Mouse (Mus musculus): ENCODE measurements around the gene Bcl10. TPM values are rescaled to one million over a fixed set of nuclear protein-coding genes. Genes with fewer than 3 reads are reported as not detected.
"Not testable (repeated sequence)": the region's sequence is repeated elsewhere in the genome, so short reads cannot be mapped to it uniquely, and the experiment has no call there.

Gene Bcl10
- 50.0 and 55.6 TPM in 2 replicates for polyA plus RNA-seq (2014; fragmentation: Nextera tagmentation; extraction: Ambion mirVana)

DNA sequence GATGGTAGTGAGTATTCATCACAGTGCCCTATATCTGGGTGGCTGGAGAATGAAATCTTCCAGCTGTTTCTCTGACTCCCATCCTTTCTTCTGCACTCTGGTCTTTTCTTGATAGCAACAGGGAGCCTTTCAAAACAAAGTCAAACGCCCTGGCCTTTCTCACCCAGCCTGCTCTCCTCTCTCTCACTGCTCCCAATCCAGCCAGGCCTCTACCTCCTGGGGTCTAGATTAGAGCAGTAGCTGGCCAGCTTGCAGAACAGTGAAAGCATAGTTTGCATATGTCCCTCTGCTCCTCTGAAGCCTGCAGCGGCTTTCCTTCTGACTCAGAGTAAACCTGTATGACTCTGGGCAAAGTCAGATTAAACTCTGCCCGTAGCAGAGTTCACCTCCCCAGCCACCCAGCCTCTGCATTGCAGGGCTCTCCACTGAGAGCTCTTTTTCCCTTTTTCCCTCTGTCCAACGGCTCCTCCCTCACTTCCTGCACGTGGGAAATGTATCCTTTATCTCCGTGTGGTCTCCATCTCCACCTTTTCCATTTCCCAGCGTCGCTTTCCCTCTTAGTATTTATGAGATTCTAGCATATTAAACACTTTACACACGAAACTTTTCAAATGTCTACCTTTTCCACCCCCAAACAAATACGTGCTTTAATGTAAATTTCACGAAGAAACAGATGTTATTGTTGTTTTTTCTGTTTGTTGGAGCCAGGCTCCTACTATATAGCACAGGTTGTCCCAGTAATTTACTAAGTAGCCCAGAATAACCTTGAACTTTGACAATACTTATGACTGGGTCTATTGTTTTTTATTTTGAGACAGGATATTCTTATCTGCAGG lies at the start of gene Bcl10:
Gene Bcl10 (plus strand): TSS at position 786 of the 836 bp plus-strand sequence.
- Histone ChIP-seq H3K4me1 (ENCODE audit: control insufficient read depth, insufficient read depth, low read length) (peaks cover 18% of the 10 kb centered on the region), H3K27ac (ENCODE audit: low read length) (peak within 1 kb of the TSS; percentile 84), H3K9ac (replicated peaks; ENCODE audit: low read depth, low read length) (peak within 1 kb of the TSS; percentile 1; the same call in 1 of the 2 replicates), H3K36me3 (ENCODE audit: control insufficient read depth, insufficient read depth, low read length) (no peaks in the 10 kb centered on the region), H3K9me3 (ENCODE audit: control insufficient read depth, low read depth, low read length) (no peaks in the 10 kb centered on the region), H3K27me3 (ENCODE audit: control insufficient read depth, insufficient read depth, low read length) (no peaks in the 10 kb centered on the region), H3K4me3 (ENCODE audit: low read depth, low read length) (peak within 1 kb of the TSS; percentile 20), H3K4me2 (replicated peaks; ENCODE audit: low read depth, low read length) (peak within 1 kb of the TSS; percentile 55)
- WGBS: 31% methylated on average over 11 of the region's 11 CpGs
- ATAC-seq (ENCODE audit: insufficient number of reproducible peaks, insufficient read depth, low FRiP score, low read depth): no peak

DNA sequence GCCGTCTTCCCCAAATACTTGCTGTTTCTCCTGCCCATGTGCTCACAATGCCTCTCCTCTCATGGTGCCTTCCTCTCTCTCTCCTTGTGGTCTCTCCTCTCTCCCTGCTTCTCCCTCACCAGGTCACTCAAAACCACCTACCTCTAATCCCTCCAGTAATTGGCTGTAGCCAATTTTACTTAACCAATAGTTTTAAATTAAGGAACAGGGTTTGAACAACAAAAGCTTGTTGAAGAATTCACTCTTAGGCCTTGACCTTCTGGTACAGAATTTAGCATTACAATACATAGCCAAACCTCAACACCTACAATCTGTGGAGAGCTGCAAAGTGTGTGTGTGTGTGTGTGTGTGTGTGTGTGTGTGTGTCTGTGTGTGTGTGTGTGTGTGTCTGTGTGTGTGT lies 49.3 kb upstream of the Bcl10 start:
- no peaks in the 10 kb centered on the region for H3K9me3 ChIP-seq (ENCODE audit: control insufficient read depth, low read depth, low read length)
- 83% methylated on average over 1 of the region's 1 CpGs for WGBS
- no peaks in the 10 kb centered on the region for H3K27me3 ChIP-seq (ENCODE audit: control insufficient read depth, insufficient read depth, low read length)
- H3K4me1 ChIP-seq (ENCODE audit: control insufficient read depth, insufficient read depth, low read length): no peaks in the 10 kb centered on the region
- H3K4me3 ChIP-seq (ENCODE audit: low read depth, low read length): no peak overlapping the region
- no peak overlapping the region for H3K4me2 ChIP-seq (replicated peaks; ENCODE audit: low read depth, low read length)
- H3K27ac ChIP-seq (ENCODE audit: low read length): no peak overlapping the region
- H3K9ac ChIP-seq (replicated peaks; ENCODE audit: low read depth, low read length): no peak overlapping the region
- no peak for ATAC-seq (ENCODE audit: insufficient number of reproducible peaks, insufficient read depth, low FRiP score, low read depth)
- H3K36me3 ChIP-seq (ENCODE audit: control insufficient read depth, insufficient read depth, low read length): no peaks in the 10 kb centered on the region

DNA sequence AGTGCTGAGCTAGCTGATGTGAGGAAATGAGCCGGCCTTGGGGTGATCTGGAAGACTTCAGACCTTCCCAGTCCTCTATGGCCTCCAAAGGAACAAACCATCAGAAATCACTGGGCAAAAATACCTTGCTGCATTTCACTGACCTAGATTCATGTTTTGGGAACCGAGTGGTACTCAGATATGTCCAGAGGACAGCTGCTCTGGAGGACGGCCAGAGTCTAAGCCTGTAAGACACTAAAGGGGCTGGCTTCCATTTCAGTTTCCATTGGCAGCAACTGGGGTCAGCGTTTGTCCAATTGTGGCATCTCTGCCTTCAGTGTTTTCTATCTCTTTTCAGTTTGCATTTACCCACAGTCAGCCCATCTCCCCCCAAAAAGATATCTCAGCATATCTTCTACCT lies 48.5 kb upstream of the Bcl10 start:
- H3K27me3 ChIP-seq (ENCODE audit: control insufficient read depth, insufficient read depth, low read length): no peaks in the 10 kb centered on the region
- ATAC-seq (ENCODE audit: insufficient number of reproducible peaks, insufficient read depth, low FRiP score, low read depth): no peak
- H3K4me1 ChIP-seq (ENCODE audit: control insufficient read depth, insufficient read depth, low read length): no peaks in the 10 kb centered on the region
- WGBS: 77% methylated on average over 4 of the region's 4 CpGs
- no peaks in the 10 kb centered on the region for H3K36me3 ChIP-seq (ENCODE audit: control insufficient read depth, insufficient read depth, low read length)
- H3K27ac ChIP-seq (ENCODE audit: low read length): no peak overlapping the region
- H3K9ac ChIP-seq (replicated peaks; ENCODE audit: low read depth, low read length): no peak overlapping the region
- H3K4me2 ChIP-seq (replicated peaks; ENCODE audit: low read depth, low read length): no peak overlapping the region
- H3K4me3 ChIP-seq (ENCODE audit: low read depth, low read length): no peak overlapping the region
- no peaks in the 10 kb centered on the region for H3K9me3 ChIP-seq (ENCODE audit: control insufficient read depth, low read depth, low read length)

DNA sequence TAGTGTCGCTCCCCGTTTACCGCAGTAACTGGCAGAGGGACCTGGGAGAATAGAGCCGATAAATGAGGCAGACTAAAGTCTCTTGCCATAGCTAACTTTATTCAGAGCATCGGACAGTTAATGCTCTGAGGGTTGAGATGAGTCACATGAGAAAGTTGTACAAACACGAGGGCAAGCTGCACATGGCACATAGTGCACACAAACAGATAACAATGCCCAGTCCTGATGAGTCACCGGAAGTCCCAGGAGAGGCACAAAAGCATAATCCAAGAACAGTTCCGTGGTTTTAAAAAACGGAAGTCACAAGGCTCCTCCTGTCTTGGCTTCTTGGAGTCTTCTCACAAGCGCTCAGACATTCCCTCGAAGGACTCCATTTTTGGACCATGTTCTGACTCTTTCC lies 46.5 kb upstream of the Bcl10 start:
- Histone ChIP-seq H3K27me3 (ENCODE audit: control insufficient read depth, insufficient read depth, low read length) (no peaks in the 10 kb centered on the region), H3K9ac (replicated peaks; ENCODE audit: low read depth, low read length) (no peak overlapping the region), H3K9me3 (ENCODE audit: control insufficient read depth, low read depth, low read length) (no peaks in the 10 kb centered on the region), H3K4me2 (replicated peaks; ENCODE audit: low read depth, low read length) (no peak overlapping the region), H3K36me3 (ENCODE audit: control insufficient read depth, insufficient read depth, low read length) (no peaks in the 10 kb centered on the region), H3K4me3 (ENCODE audit: low read depth, low read length) (no peak overlapping the region), H3K27ac (ENCODE audit: low read length) (no peak overlapping the region), H3K4me1 (ENCODE audit: control insufficient read depth, insufficient read depth, low read length) (no peaks in the 10 kb centered on the region)
- ATAC-seq (ENCODE audit: insufficient number of reproducible peaks, insufficient read depth, low FRiP score, low read depth): no peak
- 79% methylated on average over 11 of the region's 11 CpGs for WGBS

DNA sequence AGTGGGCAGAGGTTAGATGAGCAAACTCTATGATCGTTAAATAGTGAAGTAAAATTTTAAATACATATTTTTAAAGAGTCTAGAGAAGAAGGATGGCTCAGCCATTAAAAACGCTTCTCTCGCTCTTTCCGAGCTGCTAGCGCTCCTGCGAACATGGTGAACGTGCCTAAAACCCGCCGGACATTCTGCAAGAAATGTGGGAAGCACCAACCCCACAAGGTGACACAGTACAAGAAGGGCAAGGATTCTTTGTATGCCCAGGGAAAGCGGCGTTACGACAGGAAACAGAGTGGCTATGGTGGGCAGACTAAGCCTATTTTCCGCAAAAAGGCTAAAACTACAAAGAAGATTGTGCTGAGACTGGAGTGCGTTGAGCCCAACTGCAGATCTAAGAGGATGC lies 43.7 kb upstream of the Bcl10 start:
- not testable (repeated sequence) for H3K4me1 ChIP-seq (ENCODE audit: control insufficient read depth, insufficient read depth, low read length); H3K4me2 ChIP-seq (replicated peaks; ENCODE audit: low read depth, low read length); H3K9me3 ChIP-seq (ENCODE audit: control insufficient read depth, low read depth, low read length); ATAC-seq (ENCODE audit: insufficient number of reproducible peaks, insufficient read depth, low FRiP score, low read depth); H3K36me3 ChIP-seq (ENCODE audit: control insufficient read depth, insufficient read depth, low read length); H3K9ac ChIP-seq (replicated peaks; ENCODE audit: low read depth, low read length); H3K4me3 ChIP-seq (ENCODE audit: low read depth, low read length); H3K27ac ChIP-seq (ENCODE audit: low read length); H3K27me3 ChIP-seq (ENCODE audit: control insufficient read depth, insufficient read depth, low read length)
- 95% methylated on average over 13 of the region's 14 CpGs for WGBS

DNA sequence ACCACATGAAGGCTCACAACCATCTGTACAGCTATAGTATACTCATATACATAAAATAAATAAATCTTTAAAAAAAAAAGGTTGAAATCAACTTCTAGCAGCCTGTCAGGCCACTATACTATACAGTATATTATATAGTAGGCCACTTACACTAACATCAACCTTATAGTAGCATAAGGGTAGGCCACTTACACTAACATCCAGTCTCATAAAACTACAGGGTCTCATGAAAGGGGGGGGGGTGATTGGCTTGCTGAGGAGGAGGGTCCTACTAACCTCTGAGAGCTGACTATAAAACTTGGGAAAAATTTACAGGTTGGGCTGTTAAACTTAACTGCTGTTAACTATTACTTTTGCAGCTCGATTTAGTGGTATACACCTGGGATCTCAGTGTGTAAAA lies 42.3 kb upstream of the Bcl10 start:
- H3K4me2 ChIP-seq (replicated peaks; ENCODE audit: low read depth, low read length): no peak overlapping the region
- H3K4me1 ChIP-seq (ENCODE audit: control insufficient read depth, insufficient read depth, low read length): no peaks in the 10 kb centered on the region
- 84% methylated on average over 1 of the region's 1 CpGs for WGBS
- H3K9ac ChIP-seq (replicated peaks; ENCODE audit: low read depth, low read length): no peak overlapping the region
- H3K27ac ChIP-seq (ENCODE audit: low read length): no peak overlapping the region
- H3K36me3 ChIP-seq (ENCODE audit: control insufficient read depth, insufficient read depth, low read length): no peaks in the 10 kb centered on the region
- no peaks in the 10 kb centered on the region for H3K27me3 ChIP-seq (ENCODE audit: control insufficient read depth, insufficient read depth, low read length)
- no peak for ATAC-seq (ENCODE audit: insufficient number of reproducible peaks, insufficient read depth, low FRiP score, low read depth)
- H3K9me3 ChIP-seq (ENCODE audit: control insufficient read depth, low read depth, low read length): no peaks in the 10 kb centered on the region
- no peak overlapping the region for H3K4me3 ChIP-seq (ENCODE audit: low read depth, low read length)

DNA sequence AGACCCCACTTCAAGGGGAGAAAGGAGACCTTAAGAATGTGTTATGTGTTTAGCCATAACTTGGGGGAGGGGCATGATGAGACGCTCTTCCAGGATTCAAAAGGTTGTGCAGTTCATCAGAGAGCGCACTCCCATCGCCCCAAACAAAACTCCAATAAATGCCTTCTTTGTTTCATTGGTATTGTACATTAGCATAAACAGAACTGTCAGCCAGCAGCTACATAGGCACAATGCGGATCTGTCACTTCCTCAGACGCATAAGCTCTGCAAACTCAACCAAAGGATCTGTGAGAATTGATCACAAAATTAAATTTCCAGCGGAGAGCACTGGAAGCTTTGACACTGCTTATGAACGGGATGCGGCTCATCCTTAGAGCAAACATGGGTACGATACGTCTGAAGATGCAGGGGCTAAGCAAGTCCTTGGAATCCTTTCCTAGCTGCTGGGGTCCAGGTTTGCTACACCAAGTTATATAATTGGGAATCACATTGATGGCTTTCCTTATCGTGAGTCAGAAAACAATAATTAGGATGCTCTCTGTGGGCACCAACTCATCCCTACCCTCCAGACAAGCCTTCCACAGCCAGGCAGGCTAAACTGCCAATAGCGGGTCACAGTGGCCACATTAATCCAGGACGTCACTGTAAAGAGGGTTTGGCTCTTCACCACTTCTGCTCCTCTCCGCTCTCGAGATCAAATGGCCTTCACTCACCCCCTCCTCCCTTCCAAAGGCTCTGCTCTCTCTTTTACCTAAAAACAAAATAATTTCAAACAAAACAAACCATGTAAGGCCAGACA lies 40.3 kb upstream of the Bcl10 start:
- no peak for ATAC-seq (ENCODE audit: insufficient number of reproducible peaks, insufficient read depth, low FRiP score, low read depth)

DNA sequence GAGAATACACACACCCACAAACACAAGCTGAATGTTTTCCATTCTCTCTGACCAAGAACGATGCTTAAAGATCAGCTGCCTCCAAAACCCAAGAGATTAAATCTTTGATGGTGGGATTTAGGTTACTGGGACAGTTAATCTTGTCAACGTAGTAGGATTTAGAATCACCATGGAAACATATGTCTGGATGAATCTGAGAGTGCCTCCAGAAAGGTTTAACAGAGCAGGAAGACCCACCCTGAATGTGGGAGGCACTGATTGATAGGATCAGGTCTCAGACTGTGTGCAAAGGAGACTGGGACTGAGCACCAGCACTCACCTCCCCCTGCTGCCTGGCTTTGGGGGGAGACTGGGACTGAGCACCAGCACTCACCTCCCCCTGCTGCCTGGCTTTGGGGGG lies 39.4 kb upstream of the Bcl10 start:
- Histone ChIP-seq H3K4me3 (ENCODE audit: low read depth, low read length) (no peak overlapping the region), H3K27me3 (ENCODE audit: control insufficient read depth, insufficient read depth, low read length) (no peaks in the 10 kb centered on the region), H3K4me2 (replicated peaks; ENCODE audit: low read depth, low read length) (no peak overlapping the region), H3K27ac (ENCODE audit: low read length) (no peak overlapping the region), H3K36me3 (ENCODE audit: control insufficient read depth, insufficient read depth, low read length) (no peaks in the 10 kb centered on the region), H3K9ac (replicated peaks; ENCODE audit: low read depth, low read length) (no peak overlapping the region), H3K4me1 (ENCODE audit: control insufficient read depth, insufficient read depth, low read length) (peaks cover 12% of the 10 kb centered on the region; the same call in 1 of the 2 replicates), H3K9me3 (ENCODE audit: control insufficient read depth, low read depth, low read length) (no peaks in the 10 kb centered on the region)
- no peak; the same call in 1 of the 2 replicates for ATAC-seq (ENCODE audit: insufficient number of reproducible peaks, insufficient read depth, low FRiP score, low read depth)
- WGBS: 39% methylated on average over 2 of the region's 2 CpGs

More for the DNA sequence above, 40.3 kb upstream of the Bcl10 start:
- Histone ChIP-seq H3K4me1 (ENCODE audit: control insufficient read depth, insufficient read depth, low read length) (peaks cover 12% of the 10 kb centered on the region; the same call in 1 of the 2 replicates), H3K4me3 (ENCODE audit: low read depth, low read length) (no peak overlapping the region), H3K4me2 (replicated peaks; ENCODE audit: low read depth, low read length) (no peak overlapping the region), H3K27me3 (ENCODE audit: control insufficient read depth, insufficient read depth, low read length) (no peaks in the 10 kb centered on the region), H3K9ac (replicated peaks; ENCODE audit: low read depth, low read length) (no peak overlapping the region), H3K36me3 (ENCODE audit: control insufficient read depth, insufficient read depth, low read length) (no peaks in the 10 kb centered on the region), H3K9me3 (ENCODE audit: control insufficient read depth, low read depth, low read length) (no peaks in the 10 kb centered on the region), H3K27ac (ENCODE audit: low read length) (no peak overlapping the region)
- 83% methylated on average over 15 of the region's 15 CpGs for WGBS
